7 mouse cellular contexts compared by ENCODE assay signal in the genomic region with DNA sequence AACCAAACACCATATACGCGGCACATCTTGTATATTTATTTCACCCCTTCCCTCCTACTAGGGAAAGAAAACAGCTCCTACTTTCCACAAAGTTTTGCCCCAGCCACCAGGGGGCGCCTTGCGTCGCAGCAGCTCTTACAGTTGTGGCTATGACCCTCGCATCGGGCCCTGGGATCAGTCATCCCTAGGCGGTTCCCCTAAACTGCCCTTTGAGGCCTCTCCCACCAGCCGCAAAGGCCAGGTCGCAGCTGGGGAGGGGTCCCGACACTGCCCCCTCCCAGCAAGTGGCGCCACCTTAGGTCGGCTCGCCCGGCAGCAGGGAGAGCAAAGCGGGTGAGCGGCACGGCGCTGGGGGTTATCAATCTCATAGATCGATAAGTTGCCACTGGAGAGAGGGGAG. TPM values are rescaled to one million over a fixed set of nuclear protein-coding genes. Genes with fewer than 3 reads are reported as not detected.
DNase-seq lines count a peak whose midpoint lies in the region; ATAC-seq and TF ChIP-seq lines count a peak whose summit lies in the region.

No protein-coding gene starts in this region.

- no peaks in the 10 kb centered on the region for H3K36me3 ChIP-seq in ES-E14 (ENCODE audit: control insufficient read depth, insufficient read depth, low read length, poor library complexity, severe bottlenecking)
- no peaks in the 10 kb centered on the region for H3K36me3 ChIP-seq in embryonic facial prominence, embryonic 14.5 days (ENCODE audit: control insufficient read depth, insufficient read depth, low read length)
- H3K36me3 ChIP-seq in limb, embryonic 10.5 days: no peaks in the 10 kb centered on the region
- no peaks in the 10 kb centered on the region for H3K36me3 ChIP-seq in midbrain, embryonic 11.5 days (ENCODE audit: control insufficient read depth, insufficient read depth, low read length)

- peak overlapping the region; percentile 98 for H3K4me2 ChIP-seq in embryonic facial prominence, embryonic 14.5 days (ENCODE audit: low read depth, low read length)
- H3K4me2 ChIP-seq in midbrain, embryonic 11.5 days: peak overlapping the region; percentile 98

- H3K9ac ChIP-seq in ES-E14 (ENCODE audit: insufficient read depth, low read depth, low read length, poor library complexity, severe bottlenecking): peak overlapping the region; percentile 45; the same call in 1 of the 2 replicates
- peak overlapping the region; percentile 96 for H3K9ac ChIP-seq in embryonic facial prominence, embryonic 14.5 days (ENCODE audit: low read depth, low read length)
- peak overlapping the region; percentile 99; the same call in 1 of the 2 replicates for H3K9ac ChIP-seq in midbrain, embryonic 11.5 days (ENCODE audit: low read length)

- intact Hi-C loops in heart, postnatal 36 days (cut with DNase I): loop anchor here (2.0 to 5.0 kb wide), 3 partner anchors 50 to 244 kb away; no protein-coding TSS in a partner anchor

- H3K4me1 ChIP-seq in ES-E14 (ENCODE audit: control insufficient read depth in 2 of 2, insufficient read depth in 2 of 2, low read length in 2 of 2, poor library complexity in 1 of 2): peaks cover 1 to 2% of the 10 kb centered on the region in 2 experiments; a peak in 2 of 4 replicates
- peaks cover 38% of the 10 kb centered on the region for H3K4me1 ChIP-seq in embryonic facial prominence, embryonic 14.5 days (ENCODE audit: control insufficient read depth, insufficient read depth, low read length)
- peaks cover 51% of the 10 kb centered on the region for H3K4me1 ChIP-seq in limb, embryonic 10.5 days
- peaks cover 49% of the 10 kb centered on the region for H3K4me1 ChIP-seq in midbrain, embryonic 11.5 days (ENCODE audit: control insufficient read depth, insufficient read depth, low read length)

- H3K4me3 ChIP-seq in ES-E14 (ENCODE audit: insufficient read depth in 1 of 2, low read depth in 1 of 2, low read length in 2 of 2, poor library complexity in 1 of 2, severe bottlenecking in 1 of 2): peak overlapping the region; percentile 47 to 74
- H3K4me3 ChIP-seq in embryonic facial prominence, embryonic 14.5 days (ENCODE audit: low read depth, low read length): peak overlapping the region; percentile 92
- peak overlapping the region; percentile 89 for H3K4me3 ChIP-seq in limb, embryonic 10.5 days
- H3K4me3 ChIP-seq in midbrain, embryonic 11.5 days (ENCODE audit: low read depth, low read length): peak overlapping the region; percentile 93

- H3K27me3 ChIP-seq in embryonic facial prominence, embryonic 14.5 days (replicated peaks; ENCODE audit: control insufficient read depth, insufficient read depth, low read length): peaks cover 19% of the 10 kb centered on the region
- H3K27me3 ChIP-seq in limb, embryonic 10.5 days (ENCODE audit: low read depth, poor library complexity, severe bottlenecking): peaks cover 32% of the 10 kb centered on the region
- H3K27me3 ChIP-seq in midbrain, embryonic 11.5 days (ENCODE audit: control insufficient read depth, insufficient read depth, low read length): peaks cover 7% of the 10 kb centered on the region

- no peaks in the 10 kb centered on the region for H3K9me3 ChIP-seq in ES-E14 (ENCODE audit: control insufficient read depth, insufficient read depth, low read depth, low read length)
- H3K9me3 ChIP-seq in embryonic facial prominence, embryonic 14.5 days (ENCODE audit: control insufficient read depth, low read length): no peaks in the 10 kb centered on the region
- no peaks in the 10 kb centered on the region for H3K9me3 ChIP-seq in limb, embryonic 10.5 days (replicated peaks)
- H3K9me3 ChIP-seq in midbrain, embryonic 11.5 days (ENCODE audit: control insufficient read depth, low read length): no peaks in the 10 kb centered on the region

- no peak overlapping the region for H3K27ac ChIP-seq in ES-E14 (ENCODE audit: insufficient read depth, low read depth, low read length, poor library complexity, severe bottlenecking)
- H3K27ac ChIP-seq in embryonic facial prominence, embryonic 14.5 days (replicated peaks; ENCODE audit: low read depth, low read length): no peak overlapping the region
- peak overlapping the region; percentile 99 for H3K27ac ChIP-seq in limb, embryonic 10.5 days
- no peak overlapping the region for H3K27ac ChIP-seq in midbrain, embryonic 11.5 days (ENCODE audit: low read depth, low read length)

- 3% methylated on average over 15 of the region's 20 CpGs for WGBS in embryonic facial prominence, embryonic 14.5 days
- under 1% methylated on average over 20 of the region's 20 CpGs for WGBS in limb, embryonic 10.5 days
- WGBS in midbrain, embryonic 11.5 days: 1% methylated on average over 20 of the region's 20 CpGs

- no peak for DNase-seq in ES-E14 (ENCODE audit: low read depth, low spot score)
- peak; percentile 81 for DNase-seq in adrenal gland, postnatal 10 days
- no peak for DNase-seq in embryonic facial prominence, embryonic 14.5 days (ENCODE audit: low spot score)
- peak; percentile 52 to 57 for DNase-seq in heart, postnatal 36 days
- DNase-seq in limb, embryonic 10.5 days (ENCODE audit: low spot score): peak; percentile 85
- DNase-seq in midbrain, embryonic 11.5 days (ENCODE audit: low spot score, missing footprints): peak; percentile 96

- in situ Hi-C loops in ES-E14 (cut with MboI; ENCODE audit: low sequenced_read_pairs in 2 of 2, unreplicated experiment in 2 of 2): no loop called here

- ATAC-seq in embryonic facial prominence, embryonic 14.5 days (ENCODE audit: low read depth): no peak
- no peak for ATAC-seq in midbrain, embryonic 11.5 days (ENCODE audit: low FRiP score)
- no peak for ATAC-seq in monocyte, adult 5-6 weeks (replicated peaks; ENCODE audit: insufficient number of reproducible peaks, low FRiP score, low TSS enrichment, poor library complexity, severe bottlenecking)

TF ChIP-seq in ES-E14, 5 proteins besides CTCF, POLR2A, EP300 and RAD21:
- no peak for TF ChIP-seq MAFK (IDR thresholded peaks at IDR 0.05; ENCODE audit: insufficient read depth, low read depth, low read length)
- TF ChIP-seq CHD2 (IDR thresholded peaks at IDR 0.05; ENCODE audit: low read depth, low read length): no peak
- no peak for TF ChIP-seq HCFC1 (IDR thresholded peaks at IDR 0.05; ENCODE audit: borderline replicate concordance, insufficient read depth, low read length)
- TF ChIP-seq ZNF384 (IDR thresholded peaks at IDR 0.05; ENCODE audit: low read depth, low read length): no peak
- no peak for TF ChIP-seq ZC3H11A (IDR thresholded peaks at IDR 0.05; ENCODE audit: borderline replicate concordance, low read depth, low read length)

RNA-seq across cellular contexts. Expression of gene Zfp423, which starts 1.7 kb away (rescaled TPM):
- 21.4 and 23.2 TPM in 2 replicates for total RNA-seq in ES-E14 (2012; rRNA removed)
- total RNA-seq in adrenal gland, postnatal 10 days (2021): 10 to 100 TPM; 19.6 to 35.2 TPM
- polyA plus RNA-seq in embryonic facial prominence, embryonic 14.5 days (2014; fragmentation: Nextera tagmentation; extraction: Ambion mirVana): 23.1 and 24.8 TPM in 2 replicates
- 1 to 10 TPM; 3.8 to 5.1 TPM for total RNA-seq in heart, postnatal 36 days (2021)
- polyA plus RNA-seq in limb, embryonic 10.5 days (2016; fragmentation: Nextera tagmentation; extraction: Ambion mirVana): 23.6 and 29.4 TPM in 2 replicates
- 40.3 and 43.4 TPM in 2 replicates for polyA plus RNA-seq in midbrain, embryonic 11.5 days (2014; fragmentation: Nextera tagmentation; extraction: Ambion mirVana)
- not detected in 3 replicates for total RNA-seq in monocyte, adult 5-6 weeks (2017)

Comparison
In these comparisons a context has a peak if more than half of its experiments do, and no peak if none do; other contexts are left out.
1. DNase-seq: peak in adrenal gland, postnatal 10 days (single experiment), heart, postnatal 36 days (2 of 2), limb, embryonic 10.5 days (single experiment) and midbrain, embryonic 11.5 days (single experiment); none in ES-E14 (single experiment) and embryonic facial prominence, embryonic 14.5 days (single experiment).
2. H3K9ac ChIP-seq: peak in every context shown above with its lines; median percentile 99 in midbrain, embryonic 11.5 days; 96 in embryonic facial prominence, embryonic 14.5 days; 45 in ES-E14.
3. Peak in every context shown above with its lines, with median percentiles within 50 percentile points of each other: H3K4me3 ChIP-seq.